Mouse (Mus musculus) cerebellum, adult 2 months (tissue): ENCODE data around the gene P2rx4. TPM values are rescaled to one million over a fixed set of nuclear protein-coding genes. Genes with fewer than 3 reads are reported as not detected.

Experiments used
- DNase-seq, 2 experiments: peaks; one replicate each; pipeline ENCODE4 v3.0.0; 2021
- H3K27ac ChIP-seq: fragments of 200-500 bp; 2 replicates; pipeline ENCODE4 v1.5.1; 2012; ENCODE audit warnings: low read length, control low read depth, inconsistent platforms; ENCODE audit not compliant: insufficient read depth
- H3K27me3 ChIP-seq: fragments of 200-500 bp; 2 replicates; pipeline ENCODE4 v1.6.1; 2012; ENCODE audit warnings: inconsistent platforms, mild to moderate bottlenecking, low read length, moderate library complexity; ENCODE audit not compliant: control insufficient read depth, insufficient read depth
- H3K4me1 ChIP-seq: fragments of 200-500 bp; 2 replicates; pipeline ENCODE4 v1.6.1; 2011; ENCODE audit warnings: low read length; ENCODE audit not compliant: control insufficient read depth, insufficient read depth
- H3K4me3 ChIP-seq: fragments of 200-500 bp; replicated peaks from 2 replicates; pipeline ENCODE3; 2011; ENCODE audit warnings: mild to moderate bottlenecking, low read depth, low read length, control low read depth; ENCODE audit not compliant: insufficient read depth
- CTCF ChIP-seq: fragments of 200-500 bp; IDR thresholded peaks from 2 replicates; pipeline ENCODE4 v1.5.1; 2011; ENCODE audit warnings: low read depth, mild to moderate bottlenecking, control low read depth, low read length, moderate library complexity, borderline replicate concordance; ENCODE audit not compliant: insufficient read depth
- POLR2A ChIP-seq: fragments of 200-500 bp; IDR thresholded peaks from 2 replicates; pipeline ENCODE4 v1.6.1; 2011; ENCODE audit warnings: low read length, control low read depth, borderline replicate concordance; ENCODE audit not compliant: insufficient read depth
- WGBS: fragments of 180-500 bp; shearing (Covaris S2); methylation state at CpG from one replicate; pipeline ENCODE4 v1.1.7; 2018; 5-methylcytosine and 5-hydroxymethylcytosine counted together
- polyA plus RNA-seq: library from polyadenylated mRNA; depleted of rRNA; stranded (reverse); fragments of >200 nt; gene quantifications from 2 replicates; pipeline ENCODE4 v1.2.3, GENCODE M21; 2012

P2rx4 gene
- polyA plus RNA-seq, 1 experiment = 42.0 TPM

GRCm38 (mm10) chr5:122730776-122731175, 23.4 kb downstream of the P2rx4 start:
- no peak for TF ChIP-seq POLR2A
- no peak for TF ChIP-seq CTCF
- 76% methylated on average over 10 of the region's 10 CpGs for WGBS
- no peak overlapping the region for H3K27ac ChIP-seq
- no peaks in the 10 kb centered on the region for H3K27me3 ChIP-seq
- no peak for DNase-seq
- no peak overlapping the region for H3K4me3 ChIP-seq
- peaks cover 14% of the 10 kb centered on the region for H3K4me1 ChIP-seq

DNA sequence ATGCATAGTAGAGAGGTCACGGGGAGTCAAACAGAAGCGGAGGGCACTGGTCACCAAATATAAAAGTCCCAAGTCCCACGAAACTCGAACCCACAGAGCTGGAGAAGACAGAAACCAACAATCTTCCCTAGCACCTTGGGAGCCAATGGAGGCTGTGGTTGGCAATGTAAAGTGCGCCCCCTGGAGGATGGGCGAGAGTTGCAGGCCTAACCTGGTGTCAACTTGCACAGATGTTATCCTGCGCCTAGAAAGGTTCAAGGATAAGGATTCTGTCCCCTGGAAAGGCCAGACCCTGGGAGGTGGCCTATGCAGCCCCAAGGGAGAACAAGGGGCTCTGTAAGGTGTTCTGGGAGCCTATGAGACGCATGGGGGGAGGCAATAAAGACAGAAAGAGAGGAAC, 24.0 kb downstream of the P2rx4 start:
- Histone ChIP-seq H3K27me3 (no peaks in the 10 kb centered on the region), H3K4me3 (no peak overlapping the region), H3K27ac (no peak overlapping the region), H3K4me1 (peaks cover 11% of the 10 kb centered on the region)
- WGBS = 68% methylated on average over 8 of the region's 8 CpGs
- TF ChIP-seq CTCF = peak; percentile 73
- no peak for TF ChIP-seq POLR2A
- DNase-seq = peak; percentile 34 to 60

DNA sequence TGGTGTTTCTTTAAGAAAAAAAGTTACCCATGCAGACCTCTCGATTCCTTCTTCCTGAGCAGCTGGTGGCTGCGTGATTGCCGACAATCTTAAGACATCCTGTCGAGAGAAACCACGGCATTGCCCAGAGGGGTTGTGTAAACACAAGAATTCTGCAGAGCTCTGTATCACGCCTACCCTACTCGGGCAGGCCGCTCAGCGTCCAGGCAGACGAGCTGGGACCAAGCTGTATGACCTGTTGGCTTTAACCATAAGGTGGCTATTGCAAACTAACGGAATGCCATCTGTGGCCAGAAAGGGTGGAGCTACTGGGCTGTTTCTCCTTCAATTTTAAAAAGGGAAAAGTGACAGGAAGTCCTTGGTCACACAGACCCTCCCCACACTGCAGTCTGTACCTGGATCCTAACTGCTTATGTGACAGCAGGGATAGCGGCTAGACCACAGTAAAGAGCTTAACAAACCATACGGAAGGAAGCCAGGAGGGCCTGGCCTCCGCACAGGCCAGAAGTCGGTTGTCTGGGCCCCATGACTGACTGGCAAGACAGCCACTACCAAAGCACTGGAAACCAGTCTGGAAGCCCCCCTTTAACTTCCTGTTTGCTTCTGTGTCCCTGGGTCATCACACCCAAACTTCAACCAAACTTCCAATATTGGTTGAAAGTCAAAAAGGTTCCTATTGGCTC, 24.8 kb downstream of the P2rx4 start:
- Histone ChIP-seq H3K4me1 (peaks cover 3% of the 10 kb centered on the region; the same call in 1 of the 2 replicates), H3K27ac (no peak overlapping the region), H3K4me3 (no peak overlapping the region), H3K27me3 (no peaks in the 10 kb centered on the region)
- DNase-seq = no peak
- 35% methylated on average over 15 of the region's 15 CpGs for WGBS
- TF ChIP-seq CTCF = no peak

DNA sequence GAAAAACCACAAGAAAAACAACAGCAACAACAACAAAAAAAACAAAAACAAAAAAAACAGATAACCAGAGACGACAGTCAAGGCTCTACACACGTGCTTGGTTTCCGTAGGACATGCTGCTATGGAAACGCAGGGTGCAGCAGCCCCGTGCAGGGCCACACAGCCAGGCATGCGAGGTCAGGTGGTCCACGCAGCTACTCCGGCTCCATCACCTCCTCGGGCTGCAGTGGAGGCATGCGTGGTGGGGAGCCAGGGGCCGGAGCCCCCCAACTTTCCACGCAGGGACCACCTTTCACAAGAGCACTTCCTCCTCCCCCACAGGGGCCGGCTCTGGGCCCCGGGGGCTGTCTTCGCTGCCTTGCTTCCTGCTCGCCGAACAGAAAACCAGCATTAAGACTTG, 26.5 kb downstream of the P2rx4 start:
- no peak overlapping the region for H3K4me3 ChIP-seq
- no peak for DNase-seq
- H3K4me1 ChIP-seq = no peaks in the 10 kb centered on the region; the same call in 1 of the 2 replicates
- no peaks in the 10 kb centered on the region for H3K27me3 ChIP-seq
- WGBS = 53% methylated on average over 17 of the region's 17 CpGs
- no peak overlapping the region for H3K27ac ChIP-seq
- TF ChIP-seq POLR2A (no peak), CTCF (no peak)

DNA sequence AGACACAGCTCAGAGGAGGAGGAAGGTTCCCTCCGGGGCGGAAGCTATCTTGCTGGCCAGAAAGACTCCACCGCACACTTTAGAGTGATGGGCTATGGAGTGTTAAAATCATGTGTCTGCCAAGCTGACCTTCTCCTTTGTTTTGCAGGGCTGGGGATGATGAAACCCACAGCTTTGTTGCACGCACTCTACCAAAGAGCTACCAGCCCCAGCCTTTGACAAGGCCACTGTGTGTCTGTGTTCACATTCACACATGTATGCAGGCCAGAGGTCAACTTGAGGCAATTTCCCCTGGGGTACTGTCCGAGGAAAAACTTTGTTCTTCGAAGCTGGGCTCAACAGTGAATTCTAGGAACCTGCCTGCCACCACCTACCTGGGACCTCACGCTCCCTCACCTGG, 28.5 kb downstream of the P2rx4 start:
- WGBS = 85% methylated on average over 7 of the region's 7 CpGs
- no peak overlapping the region for H3K27ac ChIP-seq
- TF ChIP-seq POLR2A = no peak
- no peak for TF ChIP-seq CTCF
- DNase-seq = no peak
- H3K27me3 ChIP-seq = no peaks in the 10 kb centered on the region
- H3K4me1 ChIP-seq = no peaks in the 10 kb centered on the region; the same call in 1 of the 2 replicates
- no peak overlapping the region for H3K4me3 ChIP-seq

GRCm38 (mm10) chr5:122736761-122737160, 29.4 kb downstream of the P2rx4 start:
- DNase-seq = no peak
- WGBS = 88% methylated on average over 15 of the region's 15 CpGs
- Histone ChIP-seq H3K27ac (no peak overlapping the region), H3K27me3 (no peaks in the 10 kb centered on the region), H3K4me1 (no peaks in the 10 kb centered on the region; the same call in 1 of the 2 replicates), H3K4me3 (no peak overlapping the region)
- no peak for TF ChIP-seq POLR2A
- no peak for TF ChIP-seq CTCF

GRCm38 (mm10) chr5:122743880-122744422, 36.6 kb downstream of the P2rx4 start:
- TF ChIP-seq POLR2A = no peak
- Histone ChIP-seq H3K4me3 (no peak overlapping the region), H3K4me1 (no peaks in the 10 kb centered on the region), H3K27ac (no peak overlapping the region), H3K27me3 (no peaks in the 10 kb centered on the region)
- 77% methylated on average over 13 of the region's 13 CpGs for WGBS
- DNase-seq = no peak

DNA sequence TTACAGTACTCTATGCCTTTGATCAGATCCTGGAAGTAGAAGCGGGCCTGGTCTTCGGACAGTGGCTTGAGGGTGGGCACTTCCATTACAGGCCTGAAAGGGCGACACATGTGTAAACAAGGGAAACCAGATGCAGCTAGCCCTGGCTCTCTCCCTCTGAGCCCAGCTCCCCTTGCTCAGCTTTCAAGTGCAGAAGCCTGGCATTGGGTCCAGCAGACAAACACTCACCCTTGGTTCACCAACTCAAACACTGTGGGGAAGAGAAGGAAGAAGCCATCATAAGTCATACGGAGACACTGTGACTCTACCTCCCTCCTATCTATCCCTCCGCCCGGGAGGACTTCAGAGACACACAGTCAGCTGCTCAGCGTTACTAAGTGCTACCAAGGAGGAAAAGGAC, 40.6 kb downstream of the P2rx4 start:
- Histone ChIP-seq H3K27ac (no peak overlapping the region), H3K27me3 (no peaks in the 10 kb centered on the region), H3K4me3 (no peak overlapping the region), H3K4me1 (no peaks in the 10 kb centered on the region)
- DNase-seq = no peak
- 80% methylated on average over 7 of the region's 7 CpGs for WGBS
- TF ChIP-seq CTCF = no peak
- no peak for TF ChIP-seq POLR2A
